Comparison of ENCODE assay signal across 23 mouse cellular contexts in the genomic region with DNA sequence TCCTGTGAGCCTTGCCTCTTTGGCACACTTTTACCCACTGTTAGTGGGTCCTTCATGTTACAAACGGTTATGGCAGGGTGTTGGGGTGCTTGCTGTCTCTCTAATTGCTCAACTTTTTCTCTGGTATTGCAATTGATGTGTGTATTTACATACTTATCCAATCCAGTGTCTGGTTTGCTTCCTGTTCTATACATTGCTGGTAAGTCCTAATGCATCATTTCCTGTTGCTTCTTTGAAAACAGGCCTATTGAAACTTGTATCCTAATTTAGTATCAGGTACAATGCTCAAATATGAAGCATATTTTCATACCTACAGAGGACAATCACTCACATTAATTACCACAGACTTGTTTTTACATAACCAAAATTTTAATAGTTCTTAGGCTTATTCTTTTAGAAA.
DNase-seq lines count a peak whose midpoint lies in the region; ATAC-seq lines count a peak whose summit lies in the region.
"Had no signal": no experiment of that assay in that cellular context is flagged by ENCODE, and none has a peak within 500 bp of the region (broad histone marks: within the 10 kb centered on the region; RNA-seq: fewer than 3 reads in every experiment).

No protein-coding gene starts in this region.

- WGBS in hindbrain, embryonic 11.5 days = 62% methylated on average over 1 of the region's 1 CpGs
- 58% methylated on average over 1 of the region's 1 CpGs for WGBS in midbrain, embryonic 16.5 days

- H3K36me3 ChIP-seq in hindbrain, embryonic 11.5 days (ENCODE audit: control insufficient read depth, insufficient read depth, low read length) = no peaks in the 10 kb centered on the region
- no peaks in the 10 kb centered on the region for H3K36me3 ChIP-seq in midbrain, embryonic 16.5 days (ENCODE audit: control insufficient read depth, insufficient read depth, low read length)
- H3K36me3 ChIP-seq: embryonic facial prominence, embryonic 13.5 days; embryonic facial prominence, embryonic 15.5 days; forebrain, embryonic 10.5 days; forebrain, embryonic 12.5 days had no signal

- H3K4me3 ChIP-seq in hindbrain, embryonic 11.5 days (ENCODE audit: low read depth, low read length) = no peak overlapping the region
- H3K4me3 ChIP-seq in midbrain, embryonic 16.5 days (ENCODE audit: low read depth, low read length) = no peak overlapping the region
- H3K4me3 ChIP-seq: embryonic facial prominence, embryonic 13.5 days; embryonic facial prominence, embryonic 15.5 days; erythroblast, embryonic 14.5 days; forebrain, embryonic 10.5 days; forebrain, embryonic 12.5 days had no signal

- H3K4me2 ChIP-seq in hindbrain, embryonic 11.5 days (replicated peaks; ENCODE audit: low read depth, low read length) = no peak overlapping the region
- H3K4me2 ChIP-seq in midbrain, embryonic 16.5 days (ENCODE audit: low read length) = no peak overlapping the region
- H3K4me2 ChIP-seq: embryonic facial prominence, embryonic 13.5 days; embryonic facial prominence, embryonic 15.5 days; forebrain, embryonic 12.5 days had no signal

- H3K9ac ChIP-seq in hindbrain, embryonic 11.5 days (ENCODE audit: low read depth, low read length) = no peak overlapping the region
- no peak overlapping the region for H3K9ac ChIP-seq in midbrain, embryonic 16.5 days (ENCODE audit: low read depth, low read length)
- H3K9ac ChIP-seq: embryonic facial prominence, embryonic 13.5 days; embryonic facial prominence, embryonic 15.5 days; forebrain, embryonic 12.5 days had no signal

- no peaks in the 10 kb centered on the region for H3K4me1 ChIP-seq in hindbrain, embryonic 11.5 days (replicated peaks; ENCODE audit: control insufficient read depth, insufficient read depth, low read length)
- no peaks in the 10 kb centered on the region for H3K4me1 ChIP-seq in midbrain, embryonic 16.5 days (ENCODE audit: control insufficient read depth, insufficient read depth, low read length)
- H3K4me1 ChIP-seq: embryonic facial prominence, embryonic 13.5 days; embryonic facial prominence, embryonic 15.5 days; forebrain, embryonic 10.5 days; forebrain, embryonic 12.5 days had no signal

- peak; percentile 60 for ATAC-seq in CD4-positive, CD25-positive, alpha-beta regulatory T cell, adult 4 months
- ATAC-seq in hindbrain, embryonic 11.5 days (ENCODE audit: low FRiP score) = no peak
- ATAC-seq in midbrain, embryonic 16.5 days = no peak
- ATAC-seq: forebrain, embryonic 14.5 days; forebrain, embryonic 16.5 days had no signal

- H3K27ac ChIP-seq in hindbrain, embryonic 11.5 days (ENCODE audit: low read depth, low read length) = no peak overlapping the region
- H3K27ac ChIP-seq in midbrain, embryonic 16.5 days (ENCODE audit: low read length) = no peak overlapping the region
- H3K27ac ChIP-seq: embryonic facial prominence, embryonic 13.5 days; embryonic facial prominence, embryonic 15.5 days; forebrain, embryonic 10.5 days; forebrain, embryonic 12.5 days had no signal

- peak; percentile 4 for DNase-seq in CD4-positive helper T cell, adult 2 months (ENCODE audit: low read depth, low spot score)
- peak; percentile 7 for DNase-seq in induced T-regulatory cell, adult 2 months (ENCODE audit: low read depth)
- DNase-seq in naive thymus-derived CD4-positive, alpha-beta T cell, adult 2 months (ENCODE audit: low read depth) = peak; percentile 17
- DNase-seq in lung, adult 18-20 months = no peak
- no peak for DNase-seq in hindbrain, embryonic 11.5 days (ENCODE audit: low spot score)
- DNase-seq: adrenal gland, adult 8-10 months; adrenal gland, postnatal 14 days; adrenal gland, postnatal 36 days; B cell, adult 2 months; cerebellum, adult 18-20 months; cerebellum, adult 8-10 months; cerebellum, adult 9-11 months; cerebellum, postnatal 36 days; embryo, embryonic 11 days had no signal

- no peaks in the 10 kb centered on the region for H3K9me3 ChIP-seq in hindbrain, embryonic 11.5 days (ENCODE audit: control insufficient read depth, low read length)
- H3K9me3 ChIP-seq in midbrain, embryonic 16.5 days (replicated peaks; ENCODE audit: control insufficient read depth, low read length, poor library complexity, severe bottlenecking) = no peaks in the 10 kb centered on the region
- H3K9me3 ChIP-seq: embryonic facial prominence, embryonic 13.5 days; embryonic facial prominence, embryonic 15.5 days; forebrain, embryonic 10.5 days; forebrain, embryonic 12.5 days had no signal

- no peaks in the 10 kb centered on the region for H3K27me3 ChIP-seq in hindbrain, embryonic 11.5 days (ENCODE audit: control insufficient read depth, insufficient read depth, low read length)
- no peaks in the 10 kb centered on the region for H3K27me3 ChIP-seq in midbrain, embryonic 16.5 days (ENCODE audit: control insufficient read depth, insufficient read depth, low read depth, low read length)
- H3K27me3 ChIP-seq: embryonic facial prominence, embryonic 13.5 days; embryonic facial prominence, embryonic 15.5 days; forebrain, embryonic 12.5 days had no signal

Comparison
In these comparisons a context has a peak if more than half of its experiments do, and no peak if none do; other contexts are left out.
1. DNase-seq: peak in CD4-positive helper T cell, adult 2 months (single experiment), induced T-regulatory cell, adult 2 months (single experiment) and naive thymus-derived CD4-positive, alpha-beta T cell, adult 2 months (single experiment); none in lung, adult 18-20 months (0 of 2) and hindbrain, embryonic 11.5 days (single experiment).